9 mouse cellular contexts compared by ENCODE assay signal in the genomic region with DNA sequence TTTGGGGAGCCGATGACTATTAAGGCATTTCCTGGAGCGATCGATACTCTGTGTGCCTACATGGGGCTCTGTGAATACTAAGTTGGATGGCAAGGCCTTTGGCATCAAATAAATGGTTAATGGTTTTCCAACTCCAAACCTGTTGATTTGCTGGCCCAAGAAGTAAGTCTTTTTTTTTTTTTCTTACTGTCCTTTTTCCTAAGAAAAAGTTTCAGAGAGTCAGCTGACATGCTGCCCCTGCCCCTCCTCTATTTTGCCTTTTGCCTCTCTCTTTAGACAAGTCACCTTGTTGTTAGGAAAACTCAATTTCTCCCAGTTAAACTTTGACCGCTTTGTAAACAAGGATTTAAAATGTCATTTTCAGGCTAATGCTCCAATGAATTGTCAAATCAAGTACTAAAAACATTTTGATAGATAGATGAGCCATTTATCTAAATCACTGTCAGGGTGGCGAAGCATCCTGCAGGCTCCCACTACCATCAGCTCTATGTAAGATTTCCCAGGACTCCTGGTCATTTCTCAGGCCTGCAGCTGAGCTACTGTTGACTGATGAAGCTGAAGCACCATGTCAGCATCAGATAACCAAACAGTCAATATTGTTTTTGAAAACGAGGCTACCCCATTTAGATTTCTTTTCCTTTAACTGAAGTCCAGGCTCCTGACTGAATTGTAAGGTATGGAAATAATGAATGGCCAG.
DNase-seq lines count a peak whose midpoint lies in the region; ATAC-seq lines count a peak whose summit lies in the region.
"Had no signal": no experiment of that assay in that cellular context is flagged by ENCODE, and none has a peak within 500 bp of the region (broad histone marks: within the 10 kb centered on the region; RNA-seq: fewer than 3 reads in every experiment).

No protein-coding gene starts in this region.

- H3K4me3 ChIP-seq in heart, embryonic 11.5 days (ENCODE audit: low read depth, low read length), result peak overlapping the region; percentile 60
- H3K4me3 ChIP-seq in hindbrain, embryonic 15.5 days, result peak overlapping the region; percentile 65
- H3K4me3 ChIP-seq in midbrain, embryonic 10.5 days, result peak overlapping the region; percentile 71

- H3K36me3 ChIP-seq in heart, embryonic 11.5 days (ENCODE audit: control insufficient read depth, insufficient read depth, low read length), result no peaks in the 10 kb centered on the region
- no peaks in the 10 kb centered on the region for H3K36me3 ChIP-seq in hindbrain, embryonic 15.5 days
- no peaks in the 10 kb centered on the region for H3K36me3 ChIP-seq in midbrain, embryonic 10.5 days

- peak overlapping the region; percentile 73 for H3K4me2 ChIP-seq in heart, embryonic 11.5 days
- H3K4me2 ChIP-seq in hindbrain, embryonic 15.5 days, result peak overlapping the region; percentile 97

- peaks cover 19% of the 10 kb centered on the region for H3K4me1 ChIP-seq in heart, embryonic 11.5 days (ENCODE audit: control insufficient read depth, insufficient read depth, low read length)
- peaks cover 12% of the 10 kb centered on the region; the same call in 1 of the 2 replicates for H3K4me1 ChIP-seq in hindbrain, embryonic 15.5 days (replicated peaks)
- peaks cover 41% of the 10 kb centered on the region for H3K4me1 ChIP-seq in midbrain, embryonic 10.5 days

- H3K9ac ChIP-seq in heart, embryonic 11.5 days (ENCODE audit: low read depth, low read length), result peak overlapping the region; percentile 85
- no peak overlapping the region for H3K9ac ChIP-seq in hindbrain, embryonic 15.5 days

- DNase-seq in heart, postnatal 10 days, result no peak
- DNase-seq in embryo, embryonic 9.5 days (ENCODE audit: extremely low spot score), result peak; percentile 39
- no peak for DNase-seq in midbrain, embryonic 10.5 days (ENCODE audit: low spot score)
- DNase-seq in cerebellum, postnatal 25 days, result no peak
- DNase-seq in layer of hippocampus, postnatal 25 days (ENCODE audit: extremely low spot score in 1 of 2, low spot score in 1 of 2), result no peak
- DNase-seq: right cerebral cortex, postnatal 25 days had no signal

- no peaks in the 10 kb centered on the region for H3K9me3 ChIP-seq in heart, embryonic 11.5 days (replicated peaks; ENCODE audit: control insufficient read depth, low read length)
- H3K9me3 ChIP-seq in hindbrain, embryonic 15.5 days, result no peaks in the 10 kb centered on the region
- no peaks in the 10 kb centered on the region for H3K9me3 ChIP-seq in midbrain, embryonic 10.5 days (replicated peaks)

- 22% methylated on average over 6 of the region's 6 CpGs for WGBS in heart, embryonic 11.5 days (ENCODE audit: insufficient replicate concordance)
- 36% methylated on average over 6 of the region's 6 CpGs for WGBS in hindbrain, embryonic 15.5 days
- WGBS in midbrain, embryonic 10.5 days, result 60% methylated on average over 6 of the region's 6 CpGs

- H3K27me3 ChIP-seq in heart, embryonic 11.5 days (ENCODE audit: control insufficient read depth, insufficient read depth, low read length), result no peaks in the 10 kb centered on the region
- H3K27me3 ChIP-seq in hindbrain, embryonic 15.5 days, result peaks cover 8% of the 10 kb centered on the region
- H3K27me3 ChIP-seq in midbrain, embryonic 10.5 days (ENCODE audit: low read depth, poor library complexity, severe bottlenecking), result peaks cover 61% of the 10 kb centered on the region

- intact Hi-C loops in heart, postnatal 10 days (cut with DNase I), result loop anchor here (2.0 to 10.0 kb wide), 3 partner anchors 76 to 831 kb away; no protein-coding TSS in a partner anchor

- H3K27ac ChIP-seq in heart, embryonic 11.5 days (ENCODE audit: low read depth, low read length), result peak overlapping the region; percentile 29; the same call in 1 of the 2 replicates
- H3K27ac ChIP-seq in hindbrain, embryonic 15.5 days (replicated peaks), result no peak overlapping the region
- H3K27ac ChIP-seq in midbrain, embryonic 10.5 days (replicated peaks), result no peak overlapping the region

- no peak for ATAC-seq in heart, embryonic 11.5 days (replicated peaks; ENCODE audit: insufficient number of reproducible peaks, low FRiP score, low TSS enrichment)
- no peak for ATAC-seq in hindbrain, embryonic 15.5 days (ENCODE audit: low FRiP score, low read depth)
- no peak for ATAC-seq in megakaryocyte-erythroid progenitor cell, adult 5-6 weeks (replicated peaks; ENCODE audit: low FRiP score, low TSS enrichment, poor library complexity, severe bottlenecking)
